Mouse (Mus musculus) CH12.LX (cell line): Measurements from ENCODE around the gene Car5a. TPM values are rescaled to one million over a fixed set of nuclear protein-coding genes. Genes with fewer than 3 reads are reported as not detected.

ENCODE experiments used
- DNase-seq: peaks from one replicate; pipeline ENCODE4 v3.0.0-alpha.2; 2013; ENCODE audit errors: extremely low read depth
- H3K27ac ChIP-seq: 2 replicates; pipeline ENCODE4 v1.5.1; 2012; ENCODE audit warnings: low read depth, mild to moderate bottlenecking, control low read depth, moderate library complexity; ENCODE audit not compliant: insufficient read depth
- H3K27me3 ChIP-seq: replicated peaks from 2 replicates; pipeline ENCODE3; 2012; ENCODE audit warnings: inconsistent platforms
- H3K36me3 ChIP-seq, 2 experiments: replicated peaks in 1 of 2; 2 replicates each; pipeline versions ENCODE3 to v1.6.1; 2012; ENCODE audit warnings: inconsistent platforms in 1 of 2, low read length in 1 of 2, mild to moderate bottlenecking in 1 of 2, mixed read lengths in 1 of 2, moderate library complexity in 1 of 2; ENCODE audit not compliant: control insufficient read depth in 1 of 2, insufficient read depth in 1 of 2
- H3K4me1 ChIP-seq, 2 experiments: 2 replicates each; pipeline ENCODE4 v1.6.1; 2012; ENCODE audit warnings: inconsistent platforms in 1 of 2, moderate library complexity in 1 of 2; ENCODE audit not compliant: insufficient read depth in 2 of 2, control insufficient read depth in 1 of 2
- H3K4me2 ChIP-seq: 2 replicates; pipeline ENCODE4 v1.6.1; 2012; ENCODE audit warnings: low read depth, mild to moderate bottlenecking, control low read depth; ENCODE audit not compliant: poor library complexity, insufficient read depth, severe bottlenecking
- H3K4me3 ChIP-seq, 3 experiments: fragments of 150-350 bp in 1 of 3; sonication (generic) in 1 of 3; replicated peaks in 1 of 3; 2 replicates each; pipeline versions ENCODE3 to v1.5.1; 2011 to 2012; ENCODE audit warnings: low read depth in 2 of 3, low read length in 2 of 3, mild to moderate bottlenecking in 2 of 3, moderate library complexity in 2 of 3, control low read depth in 1 of 3, improper control_type of control experiment in 1 of 3, inconsistent platforms in 1 of 3, mixed read lengths in 1 of 3; ENCODE audit not compliant: poor library complexity in 1 of 3
- H3K79me2 ChIP-seq: replicated peaks from 2 replicates; pipeline ENCODE4 v1.6.1; 2012; ENCODE audit warnings: mild to moderate bottlenecking, moderate library complexity; ENCODE audit not compliant: control insufficient read depth, poor library complexity, insufficient read depth, severe bottlenecking; ENCODE audit errors: extremely low read depth
- H3K9ac ChIP-seq: 2 replicates; pipeline ENCODE4 v1.6.1; 2012; ENCODE audit warnings: low read depth, mild to moderate bottlenecking, control low read depth, moderate library complexity; ENCODE audit not compliant: insufficient read depth
- H3K9me3 ChIP-seq: replicated peaks from 2 replicates; pipeline ENCODE3; 2012; ENCODE audit warnings: low read length, inconsistent platforms, mixed read lengths
- BHLHE40 ChIP-seq: IDR thresholded peaks from 2 replicates; pipeline ENCODE4 v1.6.1; 2011; ENCODE audit warnings: mild to moderate bottlenecking, low read depth, low read length, improper control_type of control experiment
- CHD1 ChIP-seq: IDR thresholded peaks from 2 replicates; pipeline ENCODE4 v1.6.1; 2012; ENCODE audit warnings: low read depth, low read length, improper control_type of control experiment, inconsistent platforms
- ELF1 ChIP-seq: IDR thresholded peaks from 2 replicates; pipeline ENCODE4 v1.6.1; 2014; ENCODE audit warnings: low read depth, mild to moderate bottlenecking, inconsistent platforms, low read length, improper control_type of control experiment
- EP300 ChIP-seq: IDR thresholded peaks from 2 replicates; pipeline ENCODE4 v1.6.1; 2011; ENCODE audit warnings: low read length, improper control_type of control experiment
- HCFC1 ChIP-seq: IDR thresholded peaks from 2 replicates; pipeline ENCODE4 v1.6.1; 2012; ENCODE audit warnings: low read depth, mild to moderate bottlenecking, inconsistent platforms, low read length, improper control_type of control experiment
- IRF4 ChIP-seq: IDR thresholded peaks from 2 replicates; pipeline ENCODE4 v1.6.1; 2014; ENCODE audit warnings: low read depth, mild to moderate bottlenecking, inconsistent platforms, low read length, improper control_type of control experiment
- MAX ChIP-seq: IDR thresholded peaks from 2 replicates; pipeline ENCODE4 v1.6.1; 2011; ENCODE audit warnings: low read length, improper control_type of control experiment
- MAZ ChIP-seq: IDR thresholded peaks from 2 replicates; pipeline ENCODE4 v1.6.1; 2012; ENCODE audit warnings: low read depth, mild to moderate bottlenecking, inconsistent platforms, low read length, improper control_type of control experiment, moderate library complexity
- MEF2A ChIP-seq: IDR thresholded peaks from 2 replicates; pipeline ENCODE4 v1.6.1; 2014; ENCODE audit warnings: low read depth, mild to moderate bottlenecking, inconsistent platforms, low read length, improper control_type of control experiment, borderline replicate concordance
- MXI1 ChIP-seq: IDR thresholded peaks from 2 replicates; pipeline ENCODE4 v1.6.1; 2011; ENCODE audit warnings: mild to moderate bottlenecking, low read depth, low read length, improper control_type of control experiment
- MYC ChIP-seq: IDR thresholded peaks from 2 replicates; pipeline ENCODE4 v1.6.1; 2011; ENCODE audit warnings: low read depth, mild to moderate bottlenecking, improper control_type of control experiment, low read length
- NELFE ChIP-seq: IDR thresholded peaks from 2 replicates; pipeline ENCODE4 v1.6.1; 2011; ENCODE audit warnings: low read depth, low read length, improper control_type of control experiment
- PAX5 ChIP-seq: IDR thresholded peaks from 2 replicates; pipeline ENCODE4 v1.6.1; 2012; ENCODE audit warnings: low read length, inconsistent platforms, mixed read lengths
- POLR2A ChIP-seq: IDR thresholded peaks from 2 replicates; pipeline ENCODE4 v1.6.1; 2011; ENCODE audit warnings: low read depth, mild to moderate bottlenecking, improper control_type of control experiment, low read length
- POLR2AphosphoS2 ChIP-seq: IDR thresholded peaks from 2 replicates; pipeline ENCODE4 v1.6.1; 2011; ENCODE audit warnings: low read depth, low read length, improper control_type of control experiment
- RAD21 ChIP-seq: IDR thresholded peaks from 2 replicates; pipeline ENCODE4 v1.6.1; 2011; ENCODE audit warnings: low read depth, mild to moderate bottlenecking, low read length, improper control_type of control experiment, moderate library complexity
- TBP ChIP-seq: conservative IDR thresholded peaks from 2 replicates; pipeline ENCODE4 v1.6.1; 2011; ENCODE audit warnings: low read depth, low read length, improper control_type of control experiment
- TCF12 ChIP-seq: IDR thresholded peaks from 2 replicates; pipeline ENCODE4 v1.6.1; 2014; ENCODE audit warnings: low read depth, mild to moderate bottlenecking, inconsistent platforms, low read length, improper control_type of control experiment
- UBTF ChIP-seq: IDR thresholded peaks from 2 replicates; pipeline ENCODE4 v1.6.1; 2012; ENCODE audit warnings: low read depth, mild to moderate bottlenecking, inconsistent platforms, low read length, improper control_type of control experiment, moderate library complexity
- USF1 ChIP-seq: IDR thresholded peaks from 2 replicates; pipeline ENCODE4 v1.6.1; 2014; ENCODE audit warnings: low read depth, mild to moderate bottlenecking, inconsistent platforms, low read length, improper control_type of control experiment
- USF2 ChIP-seq: conservative IDR thresholded peaks from 2 replicates; pipeline ENCODE4 v1.6.1; 2011; ENCODE audit warnings: low read depth, low read length, improper control_type of control experiment
- dilution Hi-C: fragments of 300-500 bp; cut with MboI; formaldehyde crosslinking; loops from 2 replicates; pipeline ENCODE4 v1.14.3; 2020; ENCODE audit warnings: low sequenced_read_pairs; ENCODE audit not compliant: extremely low pct_unique_long_range_greater_than_20kb, extremely low pct_ligation_motif_present
- in situ Hi-C: fragments of 300-500 bp; cut with MboI; formaldehyde crosslinking; loops from 3 replicates; pipeline ENCODE4 v1.14.3; 2019; ENCODE audit warnings: low sequenced_read_pairs, low pct_ligation_motif_present, low pct_unique_long_range_greater_than_20kb, mixed read lengths
- polyA plus RNA-seq: library from polyadenylated mRNA; unstranded; fragments of >175 nt; gene quantifications from 2 replicates; pipeline ENCODE4 v1.2.1, GENCODE M21; 2012; ENCODE audit warnings: low read depth; ENCODE audit not compliant: insufficient read length
- total RNA-seq, 2 experiments: library from RNA; depleted of rRNA; stranded (reverse); fragments of 300-350 nt in 1 of 2; fragments of >200 nt in 1 of 2; gene quantifications; 2 replicates each; pipeline ENCODE4 v1.2.3; 2012 to 2014

Gene Car5a
- total and polyA plus RNA-seq, 3 experiments: 1.6 to 9.7 TPM; not detected in 1

DNA sequence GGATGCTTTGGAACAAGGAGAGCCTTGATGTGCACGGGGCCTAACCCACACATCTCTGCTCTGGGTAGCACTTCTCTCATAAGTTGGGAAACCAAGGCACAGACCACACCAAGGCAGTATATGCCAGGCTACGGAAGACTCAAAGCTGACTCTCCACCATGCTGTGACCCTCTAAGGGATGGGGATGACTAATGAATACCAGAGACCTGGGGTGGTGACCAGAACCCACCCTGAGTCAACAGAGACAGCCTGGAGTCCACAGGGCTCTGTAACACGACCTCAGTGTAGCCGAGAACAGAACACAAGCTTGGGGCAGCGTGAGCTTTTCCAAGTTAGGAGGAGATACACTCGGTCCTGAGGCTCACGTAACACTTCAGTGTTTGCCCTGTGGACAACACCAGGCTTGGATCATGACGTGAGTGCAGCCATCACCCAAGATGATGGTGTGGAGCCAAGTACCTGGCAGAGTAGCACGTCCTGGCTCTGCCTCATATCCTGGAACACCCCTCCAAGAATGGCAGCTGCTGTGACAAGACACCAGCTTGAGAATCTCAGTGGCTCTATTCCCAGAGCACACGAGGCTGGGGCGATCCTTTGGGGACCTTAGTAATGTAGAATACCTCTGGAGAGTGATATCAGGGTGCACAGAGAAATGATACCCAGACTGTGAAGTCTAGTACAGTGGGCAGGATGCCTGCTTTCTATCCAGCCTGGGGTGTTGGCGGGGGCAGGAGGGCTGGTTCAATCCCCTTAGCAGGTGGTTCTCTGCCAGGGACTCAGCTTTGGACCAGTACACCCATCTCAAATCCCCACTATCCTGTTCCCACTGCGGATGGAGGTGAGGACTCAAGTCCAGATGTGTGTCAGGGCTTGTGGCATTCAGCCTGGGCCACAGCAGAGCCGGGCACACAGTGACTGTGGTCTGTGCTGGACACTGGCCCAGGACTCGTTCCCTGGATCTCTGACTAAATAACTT, 54.6 kb downstream of the Car5a start:
- TF ChIP-seq UBTF (no peak), ELF1 (no peak), NELFE (no peak), MYC (no peak), BHLHE40 (no peak)
- Histone ChIP-seq H3K9me3 (no peaks in the 10 kb centered on the region), H3K27me3 (no peaks in the 10 kb centered on the region), H3K4me2 (no peak overlapping the region), H3K4me1 (peaks cover 2 to 57% of the 10 kb centered on the region in 2 experiments; a peak in 3 of 4 replicates), H3K79me2 (peaks cover 64% of the 10 kb centered on the region), H3K4me3 (no peak overlapping the region), H3K36me3 (peaks cover 99 to 100% of the 10 kb centered on the region in 2 experiments), H3K9ac (no peak overlapping the region), H3K27ac (no peak overlapping the region)
- dilution Hi-C loops: no loop called here
- DNase-seq: no peak
- in situ Hi-C loops: no loop called here

DNA sequence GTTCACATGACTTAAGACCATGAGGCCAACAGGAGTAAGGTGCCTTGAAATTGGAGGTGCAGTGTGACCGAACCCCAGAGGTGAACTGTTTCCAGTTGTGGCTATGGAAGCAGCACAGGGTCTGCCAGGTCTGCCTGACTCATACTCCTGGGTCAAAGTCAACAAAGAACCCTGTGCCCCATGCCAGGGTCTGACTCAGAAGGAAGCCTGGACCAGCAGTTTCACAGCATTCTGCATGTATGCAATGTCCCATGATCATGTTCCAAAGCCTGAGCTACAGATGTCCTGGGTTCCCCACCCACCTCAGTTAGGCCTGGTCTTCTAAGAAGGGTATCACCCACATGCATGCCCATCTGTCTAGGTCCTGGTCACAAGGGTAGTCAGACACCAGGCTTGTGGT, 55.4 kb downstream of the Car5a start:
- TF ChIP-seq EP300: no peak
- no peak for TF ChIP-seq MAZ
- dilution Hi-C loops: no loop called here

DNA sequence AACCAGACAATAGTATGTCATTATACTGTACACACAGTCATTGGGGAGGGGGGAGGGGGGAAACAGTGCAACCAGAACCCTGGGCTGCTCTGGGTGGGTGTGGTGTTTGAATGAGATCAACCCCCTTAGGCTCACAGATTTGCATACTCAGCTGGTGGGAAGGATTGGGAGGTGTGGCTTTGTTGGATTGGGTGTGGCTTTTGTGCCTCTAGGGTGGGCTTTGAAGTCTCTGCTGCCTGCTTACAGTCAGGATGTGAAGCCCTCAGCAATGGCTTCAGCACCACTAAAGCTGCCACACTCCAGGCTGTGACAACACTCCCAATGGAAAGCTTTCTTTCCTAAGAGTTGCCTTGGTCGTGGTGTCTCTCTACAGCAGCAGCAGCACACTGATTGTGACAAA, 57.2 kb downstream of the Car5a start:
- peaks cover 100% of the 10 kb centered on the region in 2 experiments for H3K36me3 ChIP-seq
- dilution Hi-C loops (no loop called here), in situ Hi-C loops (no loop called here)
- H3K27ac ChIP-seq: no peak overlapping the region
- no peak overlapping the region for H3K4me3 ChIP-seq
- H3K27me3 ChIP-seq: no peaks in the 10 kb centered on the region
- no peak overlapping the region for H3K4me2 ChIP-seq
- DNase-seq: no peak
- no peak for TF ChIP-seq IRF4
- no peak for TF ChIP-seq PAX5
- no peak for TF ChIP-seq TBP
- TF ChIP-seq CHD1: no peak
- TF ChIP-seq USF1: no peak
- TF ChIP-seq HCFC1: no peak
- TF ChIP-seq POLR2A: no peak
- TF ChIP-seq MAX: no peak
- TF ChIP-seq RAD21: no peak
- TF ChIP-seq MXI1: no peak
- TF ChIP-seq NELFE: no peak
- TF ChIP-seq POLR2AphosphoS2: no peak
- no peak for TF ChIP-seq MYC
- TF ChIP-seq TCF12: no peak
- no peak for TF ChIP-seq USF2
- no peak for TF ChIP-seq MEF2A
- no peak overlapping the region for H3K9ac ChIP-seq
- H3K9me3 ChIP-seq: no peaks in the 10 kb centered on the region
- H3K4me1 ChIP-seq: peaks cover 0 to 38% of the 10 kb centered on the region in 2 experiments; a peak in 3 of 4 replicates
- peaks cover 38% of the 10 kb centered on the region for H3K79me2 ChIP-seq

More for the DNA sequence above, 55.4 kb downstream of the Car5a start:
- DNase-seq: no peak
- in situ Hi-C loops: no loop called here
- Histone ChIP-seq H3K27me3 (no peaks in the 10 kb centered on the region), H3K79me2 (peaks cover 56% of the 10 kb centered on the region), H3K4me1 (peaks cover 0 to 51% of the 10 kb centered on the region in 2 experiments; a peak in 3 of 4 replicates), H3K9me3 (no peaks in the 10 kb centered on the region), H3K9ac (no peak overlapping the region), H3K4me3 (no peak overlapping the region), H3K4me2 (no peak overlapping the region), H3K27ac (no peak overlapping the region), H3K36me3 (peaks cover 100% of the 10 kb centered on the region in 2 experiments)
